In the genomic region with DNA sequence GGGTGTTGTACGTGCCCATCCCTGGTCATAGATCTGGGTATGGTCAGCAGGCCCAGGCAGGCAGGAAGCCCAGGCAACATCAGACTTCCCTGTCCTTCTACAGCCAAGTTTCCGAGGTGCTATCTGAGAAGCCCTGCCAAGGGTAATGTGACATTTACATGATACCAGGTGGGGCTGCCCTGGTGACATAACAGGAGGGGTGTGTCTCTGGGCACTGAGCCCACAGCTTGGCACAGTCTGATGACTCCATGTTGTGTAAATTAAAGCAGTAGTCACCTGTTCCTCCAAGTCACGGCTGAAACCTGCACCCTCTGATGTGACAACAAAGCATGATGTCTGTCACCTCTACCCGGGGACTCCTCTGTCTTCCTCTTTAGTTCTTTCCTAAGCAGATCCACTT, we compare ENCODE assay signal across 9 mouse cellular contexts.
DNase-seq lines count a peak whose midpoint lies in the region; ATAC-seq lines count a peak whose summit lies in the region.
"Had no signal": no experiment of that assay in that cellular context is flagged by ENCODE, and none has a peak within 500 bp of the region (broad histone marks: within the 10 kb centered on the region; RNA-seq: fewer than 3 reads in every experiment).

No protein-coding gene starts in this region.

- ATAC-seq in erythroblast, adult 5-6 weeks (replicated peaks; ENCODE audit: low FRiP score, poor library complexity, severe bottlenecking) = no peak
- ATAC-seq: Patski had no signal

- DNase-seq in adrenal gland, postnatal 10 days = peak; percentile 60
- no peak for DNase-seq in adrenal gland, adult 18-20 months (ENCODE audit: low spot score in 2 of 2)
- DNase-seq in ovary, postnatal 14 days (ENCODE audit: low spot score) = peak; percentile 20
- no peak for DNase-seq in ovary, adult 18-20 months (ENCODE audit: low spot score)
- peak; percentile 88 for DNase-seq in heart, postnatal 4 days
- DNase-seq in skeletal muscle tissue, adult 2 months (ENCODE audit: low read depth, low spot score) = peak; percentile 95
- DNase-seq in frontal cortex, postnatal 14 days (ENCODE audit: low spot score in 2 of 2) = no peak

Comparison
In these comparisons a context has a peak if more than half of its experiments do, and no peak if none do; other contexts are left out.
1. DNase-seq: peak in adrenal gland, postnatal 10 days (single experiment), ovary, postnatal 14 days (single experiment), heart, postnatal 4 days (single experiment) and skeletal muscle tissue, adult 2 months (single experiment); none in adrenal gland, adult 18-20 months (0 of 2), ovary, adult 18-20 months (single experiment) and frontal cortex, postnatal 14 days (0 of 2).